Mouse (Mus musculus): ENCODE results near the gene Gm40193. TPM values are rescaled to one million over a fixed set of nuclear protein-coding genes. Genes with fewer than 3 reads are reported as not detected.
"Not testable (repeated sequence)": the region's sequence is repeated elsewhere in the genome, so short reads cannot be mapped to it uniquely, and the experiment has no call there.

Gm40193 gene
- polyA plus RNA-seq, 1 experiment: not detected

DNA sequence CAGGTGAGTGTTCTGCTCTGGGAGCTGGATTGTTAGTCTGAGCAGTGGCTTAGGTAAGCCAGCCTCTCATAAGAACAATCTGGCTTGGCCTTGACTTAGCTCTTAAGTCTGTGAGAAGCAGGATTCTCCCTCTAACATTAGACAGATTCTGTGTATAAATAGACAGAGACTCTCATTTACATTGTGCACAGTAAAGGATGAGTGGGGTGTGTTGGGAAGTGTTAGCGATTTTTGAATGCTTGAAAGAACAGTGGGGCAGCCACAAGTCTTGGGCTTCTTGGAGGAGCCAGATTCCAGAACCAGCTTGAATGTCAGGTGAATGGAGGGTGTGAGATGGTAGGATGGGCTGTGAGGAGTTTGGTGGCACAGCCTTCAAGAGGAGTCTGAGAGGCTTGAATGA is 38.9 kb upstream of the Gm40193 start:
- TF ChIP-seq CTCF (IDR thresholded peaks at IDR 0.05; ENCODE audit: insufficient read depth, low read depth, low read length) (no peak), POLR2A (IDR thresholded peaks at IDR 0.05; ENCODE audit: insufficient read depth, low read depth, low read length) (no peak)
- H3K27ac ChIP-seq (ENCODE audit: insufficient read depth, low read depth, low read length): no peak overlapping the region
- no peak overlapping the region for H3K4me3 ChIP-seq (ENCODE audit: insufficient read depth, low read depth, low read length)
- H3K4me1 ChIP-seq (ENCODE audit: control insufficient read depth, insufficient read depth, low read length): peaks cover 15% of the 10 kb centered on the region
- 51% methylated on average over 1 of the region's 1 CpGs for WGBS

DNA sequence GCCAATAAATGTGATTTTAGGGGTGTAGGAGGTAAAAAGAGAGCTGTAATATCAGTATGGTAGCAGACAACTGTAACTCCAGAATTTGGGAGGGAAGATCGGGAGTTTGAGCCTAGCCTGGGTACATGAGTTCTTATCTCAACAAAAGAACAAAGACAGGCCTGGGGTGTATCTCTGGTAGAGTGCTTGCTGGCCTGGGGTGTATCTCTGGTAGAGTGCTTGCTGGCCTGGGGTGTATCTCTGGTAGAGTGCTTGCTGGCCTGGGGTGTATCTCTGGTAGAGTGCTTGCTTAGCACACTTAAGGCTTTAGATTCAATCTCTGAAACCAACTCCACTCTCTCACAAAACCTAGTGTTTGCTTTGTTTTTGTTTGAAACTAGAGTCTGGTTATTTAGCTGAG is 37.9 kb upstream of the Gm40193 start:
- not testable (repeated sequence) for H3K27ac ChIP-seq (ENCODE audit: insufficient read depth, low read depth, low read length); H3K4me3 ChIP-seq (ENCODE audit: insufficient read depth, low read depth, low read length)
- WGBS: 97% methylated on average over 1 of the region's 1 CpGs
- H3K4me1 ChIP-seq (ENCODE audit: control insufficient read depth, insufficient read depth, low read length): peaks cover 14% of the 10 kb centered on the region

DNA sequence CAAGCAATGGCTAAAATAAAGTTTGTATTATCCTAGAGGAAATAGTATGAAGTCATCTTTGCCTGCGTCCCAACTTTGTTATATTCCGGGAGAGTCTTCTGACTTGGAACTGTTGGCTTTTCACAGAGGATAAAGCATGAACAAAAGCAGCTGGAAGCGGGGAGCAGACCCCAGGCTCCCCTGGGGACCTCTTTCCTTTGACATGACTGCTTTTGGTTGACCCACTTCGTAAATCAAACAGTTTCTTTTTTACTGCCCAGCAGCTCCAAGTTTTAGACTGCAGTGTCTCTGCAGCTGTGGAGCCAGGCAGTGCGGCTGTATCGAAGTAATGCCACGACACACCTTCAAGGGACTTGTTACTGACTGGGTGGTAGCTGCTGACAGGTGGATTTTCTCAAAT is 33.8 kb upstream of the Gm40193 start:
- TF ChIP-seq POLR2A (IDR thresholded peaks at IDR 0.05; ENCODE audit: insufficient read depth, low read depth, low read length): no peak
- no peak overlapping the region for H3K4me3 ChIP-seq (ENCODE audit: insufficient read depth, low read depth, low read length)
- H3K27ac ChIP-seq (ENCODE audit: insufficient read depth, low read depth, low read length): no peak overlapping the region
- peaks cover 9% of the 10 kb centered on the region for H3K4me1 ChIP-seq (ENCODE audit: control insufficient read depth, insufficient read depth, low read length)
- WGBS: 63% methylated on average over 7 of the region's 7 CpGs

DNA sequence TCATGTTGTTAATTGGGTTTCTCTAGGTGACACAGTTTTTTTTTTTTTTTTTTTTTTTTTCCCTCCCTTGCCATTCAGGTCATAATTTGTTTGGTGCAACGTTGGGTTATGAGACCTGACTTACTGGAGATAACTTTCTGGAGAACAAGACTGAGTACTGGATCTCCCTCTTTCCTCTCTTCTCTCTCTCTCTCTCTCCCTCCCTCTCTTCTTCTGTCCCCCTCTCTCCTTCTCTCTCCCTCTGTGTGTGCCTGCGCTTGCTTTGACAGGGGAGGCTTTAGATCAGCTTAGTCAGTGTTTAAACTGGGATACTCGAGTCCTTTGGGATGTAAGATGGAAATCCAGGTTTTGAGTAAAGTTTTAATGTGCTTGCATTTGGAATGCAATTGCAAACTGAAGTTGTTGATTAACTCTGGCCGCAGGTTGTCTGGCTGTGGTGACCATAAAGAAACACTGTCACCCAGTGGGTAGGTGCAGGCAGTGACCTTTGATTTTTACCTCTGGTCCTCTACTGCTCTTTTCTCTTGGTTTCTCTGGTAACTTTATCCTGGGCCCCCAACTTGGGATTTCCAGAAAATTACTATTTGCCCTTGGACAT is 31.6 kb upstream of the Gm40193 start:
- 24% methylated on average over 4 of the region's 4 CpGs for WGBS
- H3K27ac ChIP-seq (ENCODE audit: insufficient read depth, low read depth, low read length): no peak overlapping the region
- TF ChIP-seq POLR2A (IDR thresholded peaks at IDR 0.05; ENCODE audit: insufficient read depth, low read depth, low read length) (no peak), CTCF (IDR thresholded peaks at IDR 0.05; ENCODE audit: insufficient read depth, low read depth, low read length) (no peak)
- H3K4me3 ChIP-seq (ENCODE audit: insufficient read depth, low read depth, low read length): no peak overlapping the region; the same call in 1 of the 2 replicates
- H3K4me1 ChIP-seq (ENCODE audit: control insufficient read depth, insufficient read depth, low read length): peaks cover 9% of the 10 kb centered on the region

- Histone ChIP-seq H3K4me3 (ENCODE audit: insufficient read depth, low read depth, low read length) (peak overlapping the region; percentile 78), H3K27ac (ENCODE audit: insufficient read depth, low read depth, low read length) (peak overlapping the region; percentile 63), H3K4me1 (ENCODE audit: control insufficient read depth, insufficient read depth, low read length) (peaks cover 9% of the 10 kb centered on the region)
- TF ChIP-seq CTCF (IDR thresholded peaks at IDR 0.05; ENCODE audit: insufficient read depth, low read depth, low read length) (no peak), POLR2A (IDR thresholded peaks at IDR 0.05; ENCODE audit: insufficient read depth, low read depth, low read length) (no peak)
- WGBS: under 1% methylated on average over 25 of the region's 25 CpGs
Observed at GRCm38 (mm10) chr11:70563470-70564275, 30.9 kb upstream of the Gm40193 start.

DNA sequence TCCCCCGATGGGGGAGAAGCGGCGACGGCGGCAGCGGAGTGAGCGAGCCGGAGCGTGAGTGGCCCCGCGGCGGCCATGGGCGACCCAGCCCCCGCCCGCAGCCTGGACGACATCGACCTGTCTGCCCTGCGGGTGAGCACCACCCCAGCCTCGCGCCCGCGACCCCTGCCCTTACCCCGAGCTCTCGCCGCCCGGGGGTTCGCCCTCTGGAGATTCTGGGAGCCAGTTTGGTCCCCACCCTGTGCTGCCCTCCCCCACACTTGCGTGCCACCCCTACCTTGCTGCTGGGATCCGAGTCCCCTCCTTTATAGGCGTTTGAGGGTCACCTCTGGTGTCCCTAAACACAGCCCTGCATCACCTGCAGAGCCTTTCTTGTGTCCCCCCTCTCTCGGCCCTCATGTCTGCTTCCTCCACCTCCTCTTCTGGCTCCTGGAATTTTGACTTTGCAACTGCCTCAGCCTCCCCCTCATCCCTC is 30.3 kb upstream of the Gm40193 start:
- Histone ChIP-seq H3K4me3 (ENCODE audit: insufficient read depth, low read depth, low read length) (peak overlapping the region; percentile 78), H3K4me1 (ENCODE audit: control insufficient read depth, insufficient read depth, low read length) (peaks cover 9% of the 10 kb centered on the region), H3K27ac (ENCODE audit: insufficient read depth, low read depth, low read length) (peak overlapping the region; percentile 63)
- TF ChIP-seq CTCF (IDR thresholded peaks at IDR 0.05; ENCODE audit: insufficient read depth, low read depth, low read length): no peak
- WGBS: under 1% methylated on average over 31 of the region's 31 CpGs

DNA sequence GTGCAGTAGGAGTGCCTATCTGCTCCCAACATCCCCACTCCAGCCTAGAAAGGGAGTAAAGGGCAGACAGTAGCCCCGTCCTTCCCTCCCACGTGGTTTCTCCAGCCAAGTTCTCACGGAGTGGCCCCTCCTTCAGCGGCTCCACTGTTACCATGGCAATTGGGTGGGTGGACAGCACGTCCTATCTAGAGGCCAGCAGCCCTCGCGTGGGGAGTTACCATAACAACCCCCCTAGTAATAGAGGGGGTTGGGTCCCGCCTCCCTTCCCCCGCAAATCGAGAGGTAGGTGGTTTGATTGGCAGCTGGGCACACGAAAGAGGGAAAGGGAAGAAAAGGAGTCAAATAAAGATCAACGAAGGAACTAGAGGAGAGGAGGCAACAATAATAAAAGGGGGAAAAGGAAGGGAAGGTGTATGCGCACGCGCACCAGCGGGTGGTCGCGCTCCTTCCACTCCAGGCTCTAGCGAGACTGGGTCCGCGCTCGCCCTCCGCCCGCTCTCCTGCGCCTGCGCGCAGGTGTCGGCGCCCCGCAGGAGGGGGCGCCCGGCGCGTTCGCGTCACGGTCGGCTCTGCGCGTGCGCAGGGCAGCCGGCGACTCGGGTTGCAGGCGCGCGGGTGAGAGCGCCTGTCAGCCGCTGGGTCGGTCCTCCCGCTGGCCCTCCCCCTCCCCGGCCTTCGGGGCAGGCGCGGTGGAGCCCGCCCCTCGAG is 29.7 kb upstream of the Gm40193 start, which contains the start of gene Mink1:
Mink1 (plus strand) TSS at position 595 of the 708 bp plus-strand sequence.
- WGBS: under 1% methylated on average over 56 of the region's 57 CpGs
- peak within 1 kb of the TSS; percentile 90 for H3K27ac ChIP-seq (ENCODE audit: insufficient read depth, low read depth, low read length)
- peak within 1 kb of the TSS; percentile 78 for H3K4me3 ChIP-seq (ENCODE audit: insufficient read depth, low read depth, low read length)
- TF ChIP-seq POLR2A (IDR thresholded peaks at IDR 0.05; ENCODE audit: insufficient read depth, low read depth, low read length) (peak; percentile 94), CTCF (IDR thresholded peaks at IDR 0.05; ENCODE audit: insufficient read depth, low read depth, low read length) (no peak)
- peaks cover 9% of the 10 kb centered on the region for H3K4me1 ChIP-seq (ENCODE audit: control insufficient read depth, insufficient read depth, low read length)

GRCm38 (mm10) chr11:70561937-70562286 is 29.2 kb upstream of the Gm40193 start:
- Histone ChIP-seq H3K4me3 (ENCODE audit: insufficient read depth, low read depth, low read length) (peak overlapping the region; percentile 78), H3K27ac (ENCODE audit: insufficient read depth, low read depth, low read length) (peak overlapping the region; percentile 90), H3K4me1 (ENCODE audit: control insufficient read depth, insufficient read depth, low read length) (peaks cover 7% of the 10 kb centered on the region)
- WGBS: 1% methylated on average over 2 of the region's 2 CpGs
- TF ChIP-seq POLR2A (IDR thresholded peaks at IDR 0.05; ENCODE audit: insufficient read depth, low read depth, low read length) (no peak), CTCF (IDR thresholded peaks at IDR 0.05; ENCODE audit: insufficient read depth, low read depth, low read length) (no peak)

- TF ChIP-seq CTCF (IDR thresholded peaks at IDR 0.05; ENCODE audit: insufficient read depth, low read depth, low read length) (no peak), POLR2A (IDR thresholded peaks at IDR 0.05; ENCODE audit: insufficient read depth, low read depth, low read length) (no peak)
Observed at GRCm38 (mm10) chr11:70557545-70557944, 24.8 kb upstream of the Gm40193 start.

More at GRCm38 (mm10) chr11:70557545-70557944, 24.8 kb upstream of the Gm40193 start:
- Histone ChIP-seq H3K4me3 (ENCODE audit: insufficient read depth, low read depth, low read length) (no peak overlapping the region), H3K27ac (ENCODE audit: insufficient read depth, low read depth, low read length) (no peak overlapping the region), H3K4me1 (ENCODE audit: control insufficient read depth, insufficient read depth, low read length) (no peaks in the 10 kb centered on the region; the same call in 1 of the 2 replicates)
- WGBS: 94% methylated on average over 9 of the region's 9 CpGs

All from olfactory bulb, adult 2 months (tissue).